Mouse (Mus musculus) kidney, embryonic 16.5 days (tissue): Measurements from ENCODE around the gene Ltbp3. TPM values are rescaled to one million over a fixed set of nuclear protein-coding genes. Genes with fewer than 3 reads are reported as not detected.

Experiments used
- ATAC-seq: fragments of 200-750 bp; cut with Nextera tagmentation; 2 replicates; pipeline ENCODE4 v1.8.0; 2017; ENCODE audit warnings: moderate TSS enrichment; ENCODE audit not compliant: low FRiP score, low TSS enrichment
- H3K27ac ChIP-seq: fragments of 300-500 bp; sonication (generic); 2 replicates; pipeline ENCODE4 v1.5.1; 2014; ENCODE audit warnings: low read length
- H3K27me3 ChIP-seq: fragments of 300-500 bp; sonication (generic); 2 replicates; pipeline ENCODE4 v1.6.1; 2014; ENCODE audit warnings: low read length, control low read depth, mixed read lengths; ENCODE audit not compliant: insufficient read depth
- H3K36me3 ChIP-seq: fragments of 300-500 bp; sonication (generic); 2 replicates; pipeline ENCODE4 v1.6.1; 2014; ENCODE audit warnings: low read length, control low read depth, mixed read lengths; ENCODE audit not compliant: insufficient read depth
- H3K4me1 ChIP-seq: fragments of 300-500 bp; sonication (generic); 2 replicates; pipeline ENCODE4 v1.6.1; 2014; ENCODE audit warnings: low read length, control low read depth, mixed read lengths; ENCODE audit not compliant: insufficient read depth
- H3K4me2 ChIP-seq: fragments of 300-500 bp; sonication (generic); replicated peaks from 2 replicates; pipeline ENCODE4 v1.6.1; 2014; ENCODE audit warnings: low read depth, low read length
- H3K4me3 ChIP-seq: fragments of 300-500 bp; sonication (generic); 2 replicates; pipeline ENCODE4 v1.5.1; 2014; ENCODE audit warnings: mild to moderate bottlenecking, low read length
- H3K9ac ChIP-seq: fragments of 300-500 bp; sonication (generic); replicated peaks from 2 replicates; pipeline ENCODE4 v1.6.1; 2014; ENCODE audit warnings: low read length
- H3K9me3 ChIP-seq: fragments of 300-500 bp; sonication (generic); 2 replicates; pipeline ENCODE4 v1.6.1; 2016; ENCODE audit warnings: low read length, control low read depth
- WGBS: fragments of 180-500 bp; shearing (Covaris S2); extraction: QIAGEN DNeasy Blood & Tissue Kit; methylation state at CpG from one replicate; pipeline ENCODE4 v1.1.7; 2014; 5-methylcytosine and 5-hydroxymethylcytosine counted together
- polyA plus RNA-seq: library from polyadenylated mRNA; unstranded; fragments of >200 nt; fragmentation: Nextera tagmentation; extraction: Ambion mirVana; gene quantifications from 2 replicates; pipeline ENCODE4 v1.2.1, GENCODE M21; 2015

The Ltbp3 gene
- polyA plus RNA-seq, 1 experiment from 2014 or later = 21.5 TPM

DNA sequence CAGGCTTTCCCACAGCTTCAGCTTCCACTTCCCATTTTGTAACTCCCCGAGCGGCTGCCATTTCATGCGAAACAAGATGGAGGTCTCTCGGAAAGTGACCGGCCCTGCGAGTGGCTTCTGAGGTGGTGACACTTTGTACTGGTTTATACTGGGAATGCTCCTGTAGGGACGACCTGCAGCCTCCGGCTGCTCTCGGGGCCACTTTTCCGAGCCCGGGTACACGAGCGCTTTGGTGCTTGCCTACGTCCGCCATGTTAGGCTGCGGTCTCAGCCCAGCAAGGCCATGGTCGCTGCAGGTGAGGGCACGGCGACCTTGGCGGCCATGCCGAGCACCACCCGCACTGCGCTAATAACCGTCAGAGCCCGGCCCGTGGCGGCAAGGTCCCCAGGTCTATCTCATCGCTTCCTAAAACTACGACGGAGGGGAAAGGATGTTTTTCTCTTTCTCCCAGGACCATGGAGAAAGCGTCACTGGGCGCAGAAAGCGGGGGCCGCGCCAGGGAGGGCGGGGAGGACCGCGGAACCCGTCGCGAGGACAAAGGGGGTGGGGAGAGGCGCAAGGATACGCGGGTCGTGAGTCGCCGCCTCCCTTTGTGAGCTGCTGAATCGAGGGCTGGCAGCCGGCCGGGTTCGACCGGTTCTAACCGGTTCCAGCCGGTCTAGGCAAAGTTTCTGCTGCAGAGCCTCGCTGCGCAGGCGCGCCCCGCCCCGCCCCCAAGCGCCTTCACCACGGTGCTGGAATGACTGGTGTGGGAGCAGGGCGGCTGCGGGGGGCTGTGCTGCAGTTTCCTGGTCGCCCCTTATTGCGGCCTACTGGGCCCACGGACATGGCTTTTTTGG, 62.6 kb downstream of the Ltbp3 start:
- peak overlapping the region; percentile 91 for H3K4me2 ChIP-seq
- H3K9ac ChIP-seq = peak overlapping the region; percentile 91
- peak overlapping the region; percentile 71 for H3K4me3 ChIP-seq
- no peaks in the 10 kb centered on the region for H3K9me3 ChIP-seq
- under 1% methylated on average over 67 of the region's 67 CpGs for WGBS
- peak overlapping the region; percentile 100 for H3K27ac ChIP-seq
- H3K27me3 ChIP-seq = no peaks in the 10 kb centered on the region
- peaks cover 43% of the 10 kb centered on the region for H3K4me1 ChIP-seq
- H3K36me3 ChIP-seq = peaks cover 8% of the 10 kb centered on the region
- peak; percentile 97 for ATAC-seq

DNA sequence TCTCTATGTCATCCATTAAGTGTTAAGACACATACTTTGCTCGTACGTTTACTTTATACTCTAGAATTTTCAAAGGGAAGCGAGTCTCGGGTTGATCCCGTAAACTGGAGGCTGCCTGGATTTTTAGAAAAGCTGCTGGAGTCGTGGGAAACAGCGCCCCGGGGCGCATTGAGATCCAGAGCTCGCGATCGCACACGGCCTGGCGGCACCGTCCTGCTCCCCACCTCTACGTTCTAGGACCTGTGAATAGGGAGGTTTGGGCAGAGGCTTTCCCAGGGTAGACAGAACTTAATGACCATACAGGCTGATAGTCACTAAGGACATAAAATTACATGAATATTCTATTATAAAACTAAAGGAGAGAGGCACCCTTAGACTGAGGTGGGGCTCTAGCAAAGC, 63.2 kb downstream of the Ltbp3 start:
- H3K27me3 ChIP-seq = no peaks in the 10 kb centered on the region
- H3K27ac ChIP-seq = peak overlapping the region; percentile 100
- peak overlapping the region; percentile 91 for H3K9ac ChIP-seq
- ATAC-seq = 0 out of 2 replicates have a peak, but pooled peaks have one; percentile 7
- H3K9me3 ChIP-seq = no peaks in the 10 kb centered on the region
- H3K4me1 ChIP-seq = peaks cover 48% of the 10 kb centered on the region
- peak overlapping the region; percentile 30 for H3K4me3 ChIP-seq
- WGBS = under 1% methylated on average over 16 of the region's 16 CpGs
- peak overlapping the region; percentile 91 for H3K4me2 ChIP-seq
- peaks cover 3% of the 10 kb centered on the region; the same call in 1 of the 2 replicates for H3K36me3 ChIP-seq

DNA sequence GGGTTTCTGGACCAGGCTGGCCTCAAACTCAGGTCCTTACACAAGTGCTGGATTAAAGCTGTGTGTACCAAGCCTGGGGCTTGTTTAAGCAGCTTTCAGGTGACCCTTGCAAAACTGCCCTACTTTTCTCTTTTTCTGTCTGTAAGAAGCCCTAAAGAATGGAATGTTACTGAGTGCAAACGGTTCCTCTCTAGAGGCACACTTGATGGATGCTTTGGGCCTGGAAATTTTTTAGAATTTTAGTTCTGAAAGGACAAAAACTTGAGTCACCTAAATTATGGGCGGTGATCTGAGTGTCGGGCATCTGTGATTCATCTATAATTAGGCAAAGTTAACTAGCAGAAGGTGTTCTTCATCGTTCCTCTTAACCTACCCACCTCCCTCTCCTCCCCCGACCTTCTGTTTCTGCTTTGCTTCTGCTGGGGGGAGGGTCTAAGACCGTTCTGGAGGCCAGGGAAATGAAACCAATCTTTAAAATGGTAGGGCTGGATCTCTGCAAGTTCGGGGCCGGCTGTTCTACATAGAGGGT, 63.7 kb downstream of the Ltbp3 start:
- Histone ChIP-seq H3K4me1 (peaks cover 51% of the 10 kb centered on the region), H3K27me3 (no peaks in the 10 kb centered on the region), H3K4me2 (peak overlapping the region; percentile 91; the same call in 1 of the 2 replicates), H3K27ac (peak overlapping the region; percentile 100), H3K4me3 (no peak overlapping the region), H3K9me3 (no peaks in the 10 kb centered on the region), H3K9ac (peak overlapping the region; percentile 91), H3K36me3 (0 out of 2 replicates have a peak, but pooled peaks cover 3% of the 10 kb centered on the region)
- 29% methylated on average over 8 of the region's 8 CpGs for WGBS
- no peak for ATAC-seq

DNA sequence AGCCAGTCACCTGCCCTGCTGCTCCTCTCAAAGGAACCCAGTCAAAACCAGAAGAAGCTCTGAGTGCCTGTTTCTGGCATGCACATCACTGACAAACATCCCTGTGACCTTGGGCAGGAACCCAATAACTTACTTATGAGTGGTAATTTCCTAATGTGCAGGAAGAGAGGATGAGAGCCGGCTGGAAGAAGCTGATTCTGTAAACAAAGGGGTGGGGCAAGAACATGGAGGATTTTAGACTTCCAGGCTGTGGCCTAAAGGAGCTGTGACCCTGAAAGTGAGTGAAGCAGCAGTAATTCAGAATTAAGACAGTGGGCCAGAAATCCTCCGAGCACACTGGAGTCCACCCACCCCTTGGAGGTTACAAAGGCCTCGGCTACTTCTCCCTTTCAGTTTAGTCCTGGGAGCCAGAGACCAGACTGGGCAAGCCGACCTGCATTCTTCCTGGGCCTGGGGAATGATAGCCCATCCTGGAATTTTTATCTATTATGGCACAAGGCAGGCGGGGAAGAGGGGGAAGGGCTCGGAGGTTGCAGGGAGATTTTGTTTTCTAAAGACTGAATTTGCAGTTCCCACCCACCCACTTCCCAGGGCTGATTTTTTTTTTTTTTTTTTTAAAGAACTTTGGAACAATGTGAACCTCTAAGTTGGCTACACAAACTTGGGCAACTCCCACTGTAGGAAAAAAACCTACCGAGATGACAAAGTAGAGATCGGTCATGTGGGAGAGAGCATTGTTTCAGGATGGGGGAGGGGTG, 65.5 kb downstream of the Ltbp3 start:
- 6% methylated on average over 8 of the region's 8 CpGs for WGBS
- H3K9ac ChIP-seq = peak overlapping the region; percentile 37
- H3K4me3 ChIP-seq = no peak overlapping the region
- H3K27ac ChIP-seq = peak overlapping the region; percentile 95
- no peaks in the 10 kb centered on the region for H3K27me3 ChIP-seq
- no peaks in the 10 kb centered on the region for H3K9me3 ChIP-seq
- H3K36me3 ChIP-seq = no peaks in the 10 kb centered on the region
- peak overlapping the region; percentile 26 for H3K4me2 ChIP-seq
- no peak for ATAC-seq
- peaks cover 69% of the 10 kb centered on the region for H3K4me1 ChIP-seq

DNA sequence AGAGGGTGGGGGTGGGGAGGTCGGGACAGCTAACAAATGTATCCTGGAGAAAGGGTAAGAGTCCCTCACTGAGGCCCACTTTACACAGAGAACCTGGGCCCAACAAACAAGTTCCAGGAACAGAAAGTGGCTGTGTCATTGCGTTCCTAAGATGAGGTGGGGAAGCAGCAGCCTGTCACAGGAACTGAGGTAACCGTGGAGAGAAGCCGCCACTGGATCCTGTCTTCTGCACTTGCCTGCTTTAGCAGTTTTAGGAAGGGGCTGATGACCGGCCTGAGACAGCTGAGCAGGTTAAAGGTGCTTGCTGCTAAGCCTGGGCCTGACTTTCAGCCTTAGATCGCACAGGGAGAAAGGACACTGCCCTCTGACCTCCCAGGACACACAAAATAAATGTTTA, 66.1 kb downstream of the Ltbp3 start:
- Histone ChIP-seq H3K4me2 (0 out of 2 replicates have a peak overlapping the region, but pooled peaks have one; percentile 14), H3K9ac (peak overlapping the region; percentile 53)

DNA sequence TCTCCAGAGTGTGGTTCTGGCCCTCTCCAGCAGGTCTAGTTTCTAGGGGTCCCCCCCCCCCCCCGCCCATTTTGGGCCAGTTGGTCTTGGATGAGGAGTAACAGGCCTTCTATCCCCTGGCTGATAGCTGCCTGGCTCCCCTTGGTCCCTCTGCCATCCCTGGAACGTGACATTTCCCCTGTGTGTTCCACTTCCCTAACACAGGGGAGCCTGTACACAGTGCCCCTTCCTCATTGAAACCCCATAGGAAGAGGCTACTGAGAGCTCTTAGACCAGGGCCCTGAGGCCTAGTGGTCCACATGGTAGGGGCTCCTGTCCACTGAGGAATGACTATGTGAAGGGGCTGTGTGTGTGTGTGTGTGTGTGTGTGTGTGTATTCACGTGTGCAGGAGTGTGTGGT, 67.0 kb downstream of the Ltbp3 start:
- H3K27me3 ChIP-seq = no peaks in the 10 kb centered on the region
- no peaks in the 10 kb centered on the region for H3K36me3 ChIP-seq
- H3K9ac ChIP-seq = no peak overlapping the region
- H3K9me3 ChIP-seq = no peaks in the 10 kb centered on the region
- H3K27ac ChIP-seq = peak overlapping the region; percentile 95
- ATAC-seq = no peak
- H3K4me2 ChIP-seq = no peak overlapping the region
- peaks cover 83% of the 10 kb centered on the region for H3K4me1 ChIP-seq
- H3K4me3 ChIP-seq = no peak overlapping the region
- 64% methylated on average over 3 of the region's 3 CpGs for WGBS

More for the DNA sequence above, 66.1 kb downstream of the Ltbp3 start:
- Histone ChIP-seq H3K27me3 (no peaks in the 10 kb centered on the region), H3K4me3 (no peak overlapping the region), H3K9me3 (no peaks in the 10 kb centered on the region), H3K4me1 (peaks cover 74% of the 10 kb centered on the region), H3K36me3 (no peaks in the 10 kb centered on the region), H3K27ac (peak overlapping the region; percentile 95)
- no peak for ATAC-seq
- WGBS = 30% methylated on average over 6 of the region's 6 CpGs

Other genes starting within 250 kb of the Ltbp3 start
- gene 1700020D05Rik, start 237.1 kb upstream of the Ltbp3 start, polyA plus RNA-seq = not detected in 2 replicates
- gene Snx32, start 230.4 kb upstream of the Ltbp3 start, polyA plus RNA-seq = 9.9 and 10.6 TPM in 2 replicates
- gene Ovol1, start 180.3 kb upstream of the Ltbp3 start, polyA plus RNA-seq = 17.2 and 18.9 TPM in 2 replicates
- gene Ap5b1, start 172.9 kb upstream of the Ltbp3 start, polyA plus RNA-seq = 10.9 and 11.5 TPM in 2 replicates
- gene Rnaseh2c, start 139.0 kb upstream of the Ltbp3 start, polyA plus RNA-seq = 133 and 146 TPM in 2 replicates
- gene Kat5, start 130.7 kb upstream of the Ltbp3 start, polyA plus RNA-seq = 56.1 and 57.4 TPM in 2 replicates
- gene Rela, start 103.4 kb upstream of the Ltbp3 start, polyA plus RNA-seq = 56.9 and 58.3 TPM in 2 replicates
- 37.1 and 39.6 TPM in 2 replicates for gene Sipa1, start 77.2 kb upstream of the Ltbp3 start, polyA plus RNA-seq
- 41.5 and 43.8 TPM in 2 replicates for gene Map3k11, start 52.2 kb upstream of the Ltbp3 start, polyA plus RNA-seq
- 27.0 and 28.1 TPM in 2 replicates for gene Pcnx3, start 52.0 kb upstream of the Ltbp3 start, polyA plus RNA-seq
- 0.15 and 0.23 TPM in 2 replicates for gene Kcnk7, start 36.5 kb upstream of the Ltbp3 start, polyA plus RNA-seq
- gene Ehbp1l1, start 14.6 kb upstream of the Ltbp3 start, polyA plus RNA-seq = 19.5 and 25.0 TPM in 2 replicates
- gene Fam89b, start 11.3 kb upstream of the Ltbp3 start, polyA plus RNA-seq = 93.4 and 97.9 TPM in 2 replicates
- 82.9 and 85.3 TPM in 2 replicates for gene Scyl1, start 30.5 kb downstream of the Ltbp3 start, polyA plus RNA-seq
- gene Frmd8, start 134.4 kb downstream of the Ltbp3 start, polyA plus RNA-seq = 50.6 and 52.9 TPM in 2 replicates
- gene Slc25a45, start 136.9 kb downstream of the Ltbp3 start, polyA plus RNA-seq = 14.8 and 15.7 TPM in 2 replicates
- 3.7 and 4.4 TPM in 2 replicates for gene Tigd3, start 153.2 kb downstream of the Ltbp3 start, polyA plus RNA-seq
- 185 and 188 TPM in 2 replicates for gene Dpf2, start 172.1 kb downstream of the Ltbp3 start, polyA plus RNA-seq
- gene Cdc42ep2, start 183.9 kb downstream of the Ltbp3 start, polyA plus RNA-seq = 16.5 and 17.3 TPM in 2 replicates
- 77.7 and 82.1 TPM in 2 replicates for gene Pola2, start 223.3 kb downstream of the Ltbp3 start, polyA plus RNA-seq
- gene Slc22a20, start 245.2 kb downstream of the Ltbp3 start, polyA plus RNA-seq = not detected in 2 replicates